Mouse (Mus musculus): Measurements from ENCODE around the gene Gm20388. TPM values are rescaled to one million over a fixed set of nuclear protein-coding genes. Genes with fewer than 3 reads are reported as not detected.
A peak's percentile ranks its signal among the peaks of the same experiment; 100 is the strongest.
"Not testable (repeated sequence)": the region's sequence is repeated elsewhere in the genome, so short reads cannot be mapped to it uniquely, and the experiment has no call there.

The Gm20388 gene
- polyA plus RNA-seq, 1 experiment from 2014 or later = 3.6 TPM

- Histone ChIP-seq H3K9me3 (no peaks in the 10 kb centered on the region), H3K36me3 (replicated peaks) (peaks cover 68% of the 10 kb centered on the region), H3K4me3 (no peak overlapping the region), H3K27me3 (replicated peaks; ENCODE audit: low read depth, poor library complexity, severe bottlenecking) (no peaks in the 10 kb centered on the region), H3K27ac (replicated peaks) (no peak overlapping the region), H3K4me1 (no peaks in the 10 kb centered on the region)
- 69% methylated on average over 11 of the region's 11 CpGs for WGBS
- no peak for DNase-seq (ENCODE audit: low spot score)
These were observed 3332.4 kb downstream of the Gm20388 start for GRCm38 (mm10) chr8:123243053-123243452.

GRCm38 (mm10) chr8:123244382-123244781 lies 3333.7 kb downstream of the Gm20388 start:
- WGBS = 90% methylated on average over 4 of the region's 4 CpGs
- H3K9me3 ChIP-seq = no peaks in the 10 kb centered on the region
- H3K4me3 ChIP-seq = no peak overlapping the region
- no peak overlapping the region for H3K27ac ChIP-seq (replicated peaks)
- peaks cover 81% of the 10 kb centered on the region for H3K36me3 ChIP-seq (replicated peaks)
- no peaks in the 10 kb centered on the region for H3K4me1 ChIP-seq
- DNase-seq (ENCODE audit: low spot score) = no peak
- H3K27me3 ChIP-seq (replicated peaks; ENCODE audit: low read depth, poor library complexity, severe bottlenecking) = no peaks in the 10 kb centered on the region

GRCm38 (mm10) chr8:123245543-123245942 lies 3334.9 kb downstream of the Gm20388 start:
- DNase-seq (ENCODE audit: low spot score) = no peak
- Histone ChIP-seq H3K9me3 (no peaks in the 10 kb centered on the region), H3K36me3 (replicated peaks) (peaks cover 93% of the 10 kb centered on the region), H3K4me3 (no peak overlapping the region), H3K27me3 (replicated peaks; ENCODE audit: low read depth, poor library complexity, severe bottlenecking) (no peaks in the 10 kb centered on the region), H3K4me1 (no peaks in the 10 kb centered on the region), H3K27ac (replicated peaks) (no peak overlapping the region)
- 88% methylated on average over 12 of the region's 12 CpGs for WGBS

DNA sequence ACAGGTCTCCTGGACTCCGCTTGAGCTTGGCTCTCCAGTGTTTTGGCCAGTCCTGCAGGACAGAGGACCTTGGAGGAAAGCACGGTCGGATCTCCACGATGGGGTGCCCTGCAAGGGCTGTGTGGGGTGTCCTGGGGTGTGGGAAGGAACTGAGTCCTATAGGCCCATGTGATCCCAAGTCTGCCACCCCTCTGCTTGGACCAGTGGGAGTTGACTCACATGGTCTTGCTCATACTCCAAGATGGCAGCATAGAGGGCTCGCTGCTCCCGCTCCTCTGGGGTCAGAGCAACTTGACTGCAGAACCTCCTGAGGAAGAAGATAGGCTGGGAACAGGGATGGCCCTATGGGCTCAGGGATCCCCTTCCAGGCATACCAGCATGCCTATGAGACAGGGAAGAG lies 3337.1 kb downstream of the Gm20388 start:
- Histone ChIP-seq H3K9me3 (no peaks in the 10 kb centered on the region), H3K4me1 (peaks cover 10% of the 10 kb centered on the region), H3K27me3 (replicated peaks; ENCODE audit: low read depth, poor library complexity, severe bottlenecking) (no peaks in the 10 kb centered on the region), H3K4me3 (no peak overlapping the region), H3K36me3 (replicated peaks) (peaks cover 97% of the 10 kb centered on the region), H3K27ac (replicated peaks) (no peak overlapping the region)
- DNase-seq (ENCODE audit: low spot score) = no peak
- WGBS = 94% methylated on average over 6 of the region's 6 CpGs

- H3K9me3 ChIP-seq = no peaks in the 10 kb centered on the region
- peaks cover 89% of the 10 kb centered on the region for H3K36me3 ChIP-seq (replicated peaks)
- no peaks in the 10 kb centered on the region for H3K27me3 ChIP-seq (replicated peaks; ENCODE audit: low read depth, poor library complexity, severe bottlenecking)
- 94% methylated on average over 8 of the region's 8 CpGs for WGBS
- H3K4me1 ChIP-seq = peaks cover 19% of the 10 kb centered on the region
- H3K27ac ChIP-seq (replicated peaks) = no peak overlapping the region
- no peak for DNase-seq (ENCODE audit: low spot score)
- no peak overlapping the region for H3K4me3 ChIP-seq
These were observed 3338.0 kb downstream of the Gm20388 start for GRCm38 (mm10) chr8:123248596-123248995.

DNA sequence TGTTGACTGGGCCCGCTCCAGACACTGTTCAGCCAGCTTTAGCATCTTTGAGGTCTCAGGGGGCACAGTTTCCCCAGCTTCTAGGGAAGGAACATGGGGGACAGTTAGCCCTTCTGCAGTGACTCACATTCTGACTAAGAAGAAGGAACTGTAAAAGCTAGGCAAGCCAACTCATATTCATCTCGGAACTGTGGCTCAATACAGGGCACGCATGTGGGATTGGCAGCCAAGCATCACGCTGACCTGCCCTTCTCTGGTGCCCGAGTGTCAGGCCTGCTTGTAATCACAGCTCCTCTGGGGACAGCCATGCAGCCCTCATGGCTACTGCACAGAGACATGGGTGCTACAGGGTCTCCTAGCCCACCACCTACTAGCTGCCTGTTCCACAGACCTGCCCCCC lies 3340.3 kb downstream of the Gm20388 start:
- H3K4me1 ChIP-seq = peaks cover 36% of the 10 kb centered on the region
- WGBS = 91% methylated on average over 5 of the region's 5 CpGs
- no peak overlapping the region for H3K4me3 ChIP-seq
- no peak overlapping the region for H3K27ac ChIP-seq (replicated peaks)
- H3K36me3 ChIP-seq (replicated peaks) = peaks cover 69% of the 10 kb centered on the region
- no peak for DNase-seq (ENCODE audit: low spot score)
- no peaks in the 10 kb centered on the region for H3K9me3 ChIP-seq
- H3K27me3 ChIP-seq (replicated peaks; ENCODE audit: low read depth, poor library complexity, severe bottlenecking) = no peaks in the 10 kb centered on the region

GRCm38 (mm10) chr8:123252925-123253324 lies 3342.3 kb downstream of the Gm20388 start:
- WGBS = 49% methylated on average over 4 of the region's 4 CpGs
- DNase-seq (ENCODE audit: low spot score) = no peak
- peaks cover 69% of the 10 kb centered on the region for H3K36me3 ChIP-seq (replicated peaks)
- peaks cover 49% of the 10 kb centered on the region for H3K4me1 ChIP-seq
- H3K27ac ChIP-seq (replicated peaks) = peak overlapping the region; percentile 96; the same call in 1 of the 2 replicates
- H3K27me3 ChIP-seq (replicated peaks; ENCODE audit: low read depth, poor library complexity, severe bottlenecking) = no peaks in the 10 kb centered on the region
- H3K4me3 ChIP-seq = peak overlapping the region; percentile 95
- no peaks in the 10 kb centered on the region for H3K9me3 ChIP-seq

- Histone ChIP-seq H3K4me1 (peaks cover 49% of the 10 kb centered on the region), H3K27ac (replicated peaks) (peak overlapping the region; percentile 96), H3K9me3 (no peaks in the 10 kb centered on the region), H3K4me3 (peak overlapping the region; percentile 95), H3K27me3 (replicated peaks; ENCODE audit: low read depth, poor library complexity, severe bottlenecking) (no peaks in the 10 kb centered on the region), H3K36me3 (replicated peaks) (peaks cover 69% of the 10 kb centered on the region)
- DNase-seq (ENCODE audit: low spot score) = no peak
- WGBS = under 1% methylated on average over 40 of the region's 40 CpGs
These were observed 3342.9 kb downstream of the Gm20388 start for GRCm38 (mm10) chr8:123253451-123254098.

- Histone ChIP-seq H3K4me1 (peaks cover 49% of the 10 kb centered on the region), H3K36me3 (replicated peaks) (peaks cover 69% of the 10 kb centered on the region), H3K9me3 (no peaks in the 10 kb centered on the region), H3K27me3 (replicated peaks; ENCODE audit: low read depth, poor library complexity, severe bottlenecking) (no peaks in the 10 kb centered on the region), H3K27ac (replicated peaks) (peak within 1 kb of the TSS; percentile 96), H3K4me3 (peak within 1 kb of the TSS; percentile 95)
- peak; percentile 91 for DNase-seq (ENCODE audit: low spot score)
- WGBS = under 1% methylated on average over 99 of the region's 99 CpGs
These were observed 3343.7 kb downstream of the Gm20388 start, which contains the start of the genes Zfp276 and Vps9d1 for GRCm38 (mm10) chr8:123254099-123254885. Gene Zfp276 (plus strand): TSS chr8:123254195. Gene Vps9d1 (minus strand): TSS chr8:123254348.

GRCm38 (mm10) chr8:123255170-123255569 lies 3344.5 kb downstream of the Gm20388 start:
- Histone ChIP-seq H3K9me3 (no peaks in the 10 kb centered on the region), H3K4me3 (peak overlapping the region; percentile 95), H3K27me3 (replicated peaks; ENCODE audit: low read depth, poor library complexity, severe bottlenecking) (no peaks in the 10 kb centered on the region), H3K4me1 (peaks cover 49% of the 10 kb centered on the region), H3K27ac (replicated peaks) (no peak overlapping the region), H3K36me3 (replicated peaks) (peaks cover 69% of the 10 kb centered on the region)
- DNase-seq (ENCODE audit: low spot score) = no peak
- WGBS = 64% methylated on average over 6 of the region's 6 CpGs

DNA sequence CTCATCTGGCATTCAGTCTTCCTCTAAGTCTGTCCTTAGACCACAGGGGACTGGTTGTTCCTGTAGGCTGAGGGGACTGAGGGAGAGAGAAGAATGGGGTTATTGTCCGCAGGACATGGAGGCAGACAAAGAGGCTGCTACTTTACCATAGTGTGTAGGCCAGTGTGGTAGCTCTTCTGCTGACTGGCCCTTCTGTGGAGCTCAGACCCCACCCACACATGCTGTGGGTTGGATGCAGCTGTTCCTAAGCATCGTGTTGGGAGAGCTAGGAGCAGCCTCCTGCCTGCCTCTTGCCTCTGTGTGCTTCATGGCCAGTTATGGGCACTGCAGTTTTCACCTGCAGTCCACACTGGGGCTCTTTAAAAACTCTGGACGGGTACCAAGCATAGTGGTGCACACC lies 3346.5 kb downstream of the Gm20388 start:
- Histone ChIP-seq H3K4me3 (peak overlapping the region; percentile 4; the same call in 1 of the 2 replicates), H3K9me3 (no peaks in the 10 kb centered on the region), H3K36me3 (replicated peaks) (peaks cover 64% of the 10 kb centered on the region), H3K27me3 (replicated peaks; ENCODE audit: low read depth, poor library complexity, severe bottlenecking) (no peaks in the 10 kb centered on the region), H3K27ac (replicated peaks) (0 out of 2 replicates have a peak overlapping the region, but pooled peaks have one; percentile 36), H3K4me1 (peaks cover 45% of the 10 kb centered on the region)
- DNase-seq (ENCODE audit: low spot score) = no peak
- 53% methylated on average over 3 of the region's 3 CpGs for WGBS

- peaks cover 64% of the 10 kb centered on the region for H3K36me3 ChIP-seq (replicated peaks)
- not testable (repeated sequence) for DNase-seq (ENCODE audit: low spot score); H3K27me3 ChIP-seq (replicated peaks; ENCODE audit: low read depth, poor library complexity, severe bottlenecking); H3K4me3 ChIP-seq; H3K27ac ChIP-seq (replicated peaks); H3K9me3 ChIP-seq
- peaks cover 40% of the 10 kb centered on the region for H3K4me1 ChIP-seq
- 87% methylated on average over 8 of the region's 8 CpGs for WGBS
These were observed 3347.0 kb downstream of the Gm20388 start for GRCm38 (mm10) chr8:123257593-123257992.

Data from embryonic facial prominence, embryonic 10.5 days (tissue).